Mouse (Mus musculus) forebrain, embryonic 14.5 days (tissue): ENCODE measurements around the gene Bloc1s5. TPM values are rescaled to one million over a fixed set of nuclear protein-coding genes. Genes with fewer than 3 reads are reported as not detected.

Source experiments
- ATAC-seq: fragments of 200-750 bp; cut with Nextera tagmentation; 2 replicates; pipeline ENCODE4 v1.8.0; 2017; ENCODE audit warnings: mild to moderate bottlenecking, moderate library complexity
- DNase-seq: peaks from one replicate; pipeline ENCODE4 v3.0.0-alpha.2; 2015; ENCODE audit warnings: low spot score
- H3K27ac ChIP-seq: fragments of 300-500 bp; sonication (generic); 2 replicates; pipeline ENCODE4 v1.5.1; 2014; ENCODE audit warnings: low read depth, mild to moderate bottlenecking, control low read depth, low read length, moderate library complexity
- H3K27me3 ChIP-seq: fragments of 300-500 bp; sonication (generic); replicated peaks from 2 replicates; pipeline ENCODE4 v1.6.1; 2014; ENCODE audit warnings: low read length, control low read depth, mixed read lengths; ENCODE audit not compliant: control insufficient read depth, insufficient read depth
- H3K36me3 ChIP-seq: fragments of 300-500 bp; sonication (generic); 2 replicates; pipeline ENCODE4 v1.6.1; 2014; ENCODE audit warnings: low read length, control low read depth; ENCODE audit not compliant: control insufficient read depth, insufficient read depth
- H3K4me1 ChIP-seq: fragments of 300-500 bp; sonication (generic); 2 replicates; pipeline ENCODE4 v1.6.1; 2014; ENCODE audit warnings: antibody characterized with exemption, low read length, control low read depth; ENCODE audit not compliant: control insufficient read depth, insufficient read depth
- H3K4me2 ChIP-seq: fragments of 300-500 bp; sonication (generic); 2 replicates; pipeline ENCODE4 v1.6.1; 2014; ENCODE audit warnings: mild to moderate bottlenecking, control low read depth, low read length
- H3K4me3 ChIP-seq: fragments of 300-500 bp; sonication (generic); 2 replicates; pipeline ENCODE4 v1.5.1; 2014; ENCODE audit warnings: low read depth, low read length, control low read depth
- H3K9ac ChIP-seq: fragments of 300-500 bp; sonication (generic); 2 replicates; pipeline ENCODE4 v1.6.1; 2014; ENCODE audit warnings: mild to moderate bottlenecking, low read length, control low read depth, moderate library complexity
- H3K9me3 ChIP-seq: fragments of 300-500 bp; sonication (generic); replicated peaks from 2 replicates; pipeline ENCODE4 v1.6.1; 2016; ENCODE audit warnings: low read length, control low read depth, mixed read lengths; ENCODE audit not compliant: control insufficient read depth
- WGBS: fragments of 180-500 bp; shearing (Covaris S2); extraction: QIAGEN DNeasy Blood & Tissue Kit; methylation state at CpG from one replicate; pipeline ENCODE4 v1.1.7; 2014; 5-methylcytosine and 5-hydroxymethylcytosine counted together
- polyA plus RNA-seq: library from polyadenylated mRNA; unstranded; fragments of >200 nt; fragmentation: Nextera tagmentation; extraction: Ambion mirVana; gene quantifications from 2 replicates; pipeline ENCODE4 v1.2.1, GENCODE M21; 2014

Bloc1s5 gene
- polyA plus RNA-seq, 1 experiment from 2014 or later = 21.6 TPM

DNA sequence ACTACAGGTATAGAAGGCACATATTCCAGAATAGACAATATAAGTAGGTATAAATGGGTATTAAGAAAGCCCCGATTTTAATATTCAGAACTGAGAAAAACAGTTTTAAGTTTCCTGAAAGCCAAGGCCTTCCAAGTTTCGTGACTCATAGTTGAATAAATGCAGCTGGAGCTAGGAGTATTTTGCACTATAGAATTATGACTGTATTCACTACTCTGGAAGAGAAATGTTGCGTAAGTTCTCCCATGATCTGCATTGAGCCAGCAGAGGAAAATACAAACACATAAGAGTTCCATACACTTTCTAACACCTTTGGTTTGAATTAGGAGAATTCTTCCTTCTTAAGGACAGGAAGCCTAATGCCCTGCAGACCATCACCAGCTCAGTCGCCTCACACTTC, 15.4 kb upstream of the Bloc1s5 start:
- Histone ChIP-seq H3K27ac (no peak overlapping the region), H3K4me1 (no peaks in the 10 kb centered on the region), H3K9ac (no peak overlapping the region), H3K27me3 (no peaks in the 10 kb centered on the region), H3K4me3 (no peak overlapping the region), H3K4me2 (no peak overlapping the region), H3K9me3 (no peaks in the 10 kb centered on the region), H3K36me3 (peaks cover 87% of the 10 kb centered on the region)
- DNase-seq = no peak
- 94% methylated on average over 4 of the region's 4 CpGs for WGBS
- ATAC-seq = no peak

DNA sequence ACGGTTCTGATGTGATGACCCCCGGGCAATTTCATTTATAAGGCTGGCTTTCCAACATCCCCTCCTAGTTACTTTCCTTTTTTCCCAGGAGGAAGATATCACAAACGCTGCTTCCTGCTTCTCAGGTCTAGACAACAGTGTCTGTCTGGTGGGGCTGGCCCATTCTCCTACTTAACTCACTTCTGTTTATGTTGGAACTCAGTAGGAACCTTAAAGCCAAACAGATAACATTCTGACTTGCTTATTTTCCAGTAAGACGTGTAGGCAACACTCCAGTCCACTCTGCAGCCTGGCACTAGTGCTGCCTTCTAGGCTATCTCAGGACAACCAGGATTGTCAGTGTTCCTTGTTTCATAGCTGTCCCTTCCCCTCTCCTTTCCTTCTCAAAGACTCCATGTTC, 14.2 kb upstream of the Bloc1s5 start:
- Histone ChIP-seq H3K9me3 (no peaks in the 10 kb centered on the region), H3K4me1 (no peaks in the 10 kb centered on the region), H3K27me3 (no peaks in the 10 kb centered on the region), H3K27ac (no peak overlapping the region), H3K4me3 (no peak overlapping the region), H3K36me3 (peaks cover 87% of the 10 kb centered on the region), H3K9ac (no peak overlapping the region), H3K4me2 (no peak overlapping the region)
- WGBS = 87% methylated on average over 4 of the region's 4 CpGs
- DNase-seq (no peak), ATAC-seq (no peak)

DNA sequence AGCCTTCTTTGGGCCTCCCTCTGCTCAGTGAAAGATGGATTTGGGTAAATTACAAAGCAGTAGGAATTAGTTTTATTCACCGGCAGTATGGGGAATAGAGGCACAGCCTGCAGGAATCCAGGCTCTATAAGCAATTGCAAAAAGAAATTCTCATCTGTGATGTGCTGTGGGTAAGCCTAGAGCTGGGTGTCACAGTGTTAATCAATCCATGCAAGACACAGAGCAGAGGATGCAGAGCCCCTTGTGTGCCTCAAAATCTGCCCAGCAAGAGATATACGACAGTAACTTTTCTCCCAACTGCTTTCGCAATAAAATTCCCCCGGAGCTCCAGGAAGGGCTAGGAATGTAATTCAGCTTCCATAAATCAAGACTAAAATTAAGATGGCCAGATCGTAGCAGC, 6.5 kb upstream of the Bloc1s5 start:
- no peaks in the 10 kb centered on the region for H3K27me3 ChIP-seq
- no peak overlapping the region for H3K4me2 ChIP-seq
- H3K9me3 ChIP-seq = no peaks in the 10 kb centered on the region
- no peak overlapping the region for H3K9ac ChIP-seq
- DNase-seq (no peak), ATAC-seq (no peak)
- H3K36me3 ChIP-seq = peaks cover 32% of the 10 kb centered on the region
- no peaks in the 10 kb centered on the region for H3K4me1 ChIP-seq
- H3K4me3 ChIP-seq = no peak overlapping the region
- 94% methylated on average over 5 of the region's 5 CpGs for WGBS
- no peak overlapping the region for H3K27ac ChIP-seq

- H3K9ac ChIP-seq = no peak overlapping the region
- no peak overlapping the region for H3K4me2 ChIP-seq
- H3K27ac ChIP-seq = no peak overlapping the region
- H3K27me3 ChIP-seq = no peaks in the 10 kb centered on the region
- no peak for ATAC-seq
- no peaks in the 10 kb centered on the region for H3K9me3 ChIP-seq
- H3K4me3 ChIP-seq = no peak overlapping the region
- DNase-seq = no peak
- no peaks in the 10 kb centered on the region for H3K4me1 ChIP-seq
- WGBS = 95% methylated on average over 5 of the region's 5 CpGs
- peaks cover 29% of the 10 kb centered on the region for H3K36me3 ChIP-seq
These were observed 6.1 kb upstream of the Bloc1s5 start for GRCm38 (mm10) chr13:38640961-38641360.

GRCm38 (mm10) chr13:38638694-38639093, 3.8 kb upstream of the Bloc1s5 start:
- peaks cover 9% of the 10 kb centered on the region for H3K36me3 ChIP-seq
- H3K9ac ChIP-seq = no peak overlapping the region
- H3K4me2 ChIP-seq = no peak overlapping the region
- ATAC-seq (no peak), DNase-seq (no peak)
- no peaks in the 10 kb centered on the region for H3K9me3 ChIP-seq
- H3K4me1 ChIP-seq = no peaks in the 10 kb centered on the region; the same call in 1 of the 2 replicates
- WGBS = 81% methylated on average over 11 of the region's 11 CpGs
- H3K27ac ChIP-seq = no peak overlapping the region
- H3K27me3 ChIP-seq = no peaks in the 10 kb centered on the region
- no peak overlapping the region for H3K4me3 ChIP-seq

- Histone ChIP-seq H3K27ac (peak overlapping the region; percentile 70), H3K36me3 (0 out of 2 replicates have a peak, but pooled peaks cover under 1% of the 10 kb centered on the region), H3K27me3 (no peaks in the 10 kb centered on the region), H3K4me2 (peak overlapping the region; percentile 68), H3K9ac (peak overlapping the region; percentile 75), H3K4me1 (no peaks in the 10 kb centered on the region; the same call in 1 of the 2 replicates), H3K9me3 (no peaks in the 10 kb centered on the region), H3K4me3 (peak overlapping the region; percentile 76)
- ATAC-seq = peak; percentile 48; the same call in 1 of the 2 replicates
- WGBS = under 1% methylated on average over 19 of the region's 19 CpGs
- peak; percentile 32 for DNase-seq
These were observed 581 bp downstream of the Bloc1s5 start for GRCm38 (mm10) chr13:38634256-38634799.

DNA sequence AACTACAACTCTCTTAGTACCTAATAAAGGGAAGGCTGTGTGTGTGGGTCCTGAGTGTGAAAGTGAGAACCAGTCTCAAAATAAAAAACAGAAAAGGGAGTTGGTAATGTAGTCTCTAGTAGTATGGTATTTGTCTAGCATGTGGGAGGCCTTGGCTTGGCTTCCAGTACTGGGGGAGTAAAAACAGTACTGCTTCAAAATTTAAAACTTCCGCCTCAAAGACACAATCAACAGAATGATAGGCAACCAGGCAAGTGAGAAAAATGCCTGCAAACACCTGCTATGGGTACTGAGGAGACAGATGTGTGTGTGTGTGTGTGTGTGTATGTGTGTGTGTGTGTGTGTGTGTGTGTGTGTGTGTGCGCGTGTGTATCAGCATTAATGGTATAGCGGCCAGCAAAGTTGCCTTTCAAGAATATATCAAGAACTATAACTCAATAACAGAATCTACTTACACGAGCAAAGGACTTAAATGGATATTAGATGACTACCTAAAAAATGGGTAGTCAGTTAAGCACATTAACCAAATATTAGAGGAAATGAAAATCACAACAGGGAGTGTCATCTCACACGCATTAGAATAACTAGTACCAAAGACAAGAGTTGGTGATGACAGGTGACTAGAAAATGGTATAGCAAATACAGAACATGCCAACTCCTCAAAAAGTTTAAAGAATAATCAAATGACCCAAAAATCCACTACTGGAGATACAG, 1.5 kb downstream of the Bloc1s5 start:
- ATAC-seq = no peak
- no peaks in the 10 kb centered on the region; the same call in 1 of the 2 replicates for H3K4me1 ChIP-seq
- peak overlapping the region; percentile 68 for H3K4me2 ChIP-seq
- 97% methylated on average over 6 of the region's 6 CpGs for WGBS
- DNase-seq = no peak
- no peak overlapping the region for H3K9ac ChIP-seq
- H3K27ac ChIP-seq = no peak overlapping the region
- H3K27me3 ChIP-seq = no peaks in the 10 kb centered on the region
- H3K36me3 ChIP-seq = peaks cover 3% of the 10 kb centered on the region; the same call in 1 of the 2 replicates
- H3K9me3 ChIP-seq = no peaks in the 10 kb centered on the region
- H3K4me3 ChIP-seq = no peak overlapping the region

DNA sequence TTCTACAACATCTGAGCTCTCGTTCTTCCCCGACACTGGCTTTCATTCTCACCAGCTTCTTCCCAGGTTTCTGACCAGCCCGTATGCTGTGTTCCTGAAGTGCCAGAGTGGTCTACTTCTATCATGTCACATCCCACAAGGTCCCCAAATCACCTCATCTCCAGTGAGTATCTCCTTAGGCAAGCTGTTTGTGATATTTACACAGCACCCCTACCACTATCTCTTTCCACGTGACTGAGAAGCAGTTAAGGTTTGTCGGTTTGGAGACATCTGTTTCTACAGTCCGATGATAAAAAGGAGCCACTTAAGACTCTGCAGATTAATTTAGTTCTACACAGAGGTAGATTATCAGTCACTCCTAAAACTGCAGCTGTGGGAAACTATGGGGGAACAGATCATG, 2.4 kb downstream of the Bloc1s5 start:
- no peak overlapping the region for H3K9ac ChIP-seq
- H3K27me3 ChIP-seq = no peaks in the 10 kb centered on the region
- WGBS = 91% methylated on average over 6 of the region's 6 CpGs
- ATAC-seq (no peak), DNase-seq (no peak)
- H3K4me1 ChIP-seq = no peaks in the 10 kb centered on the region; the same call in 1 of the 2 replicates
- H3K9me3 ChIP-seq = no peaks in the 10 kb centered on the region
- peaks cover 3% of the 10 kb centered on the region; the same call in 1 of the 2 replicates for H3K36me3 ChIP-seq
- no peak overlapping the region for H3K4me3 ChIP-seq
- H3K4me2 ChIP-seq = no peak overlapping the region
- no peak overlapping the region for H3K27ac ChIP-seq

GRCm38 (mm10) chr13:38626229-38626525, 8.7 kb downstream of the Bloc1s5 start:
- no peak overlapping the region for H3K27ac ChIP-seq
- no peaks in the 10 kb centered on the region for H3K4me1 ChIP-seq
- DNase-seq (no peak), ATAC-seq (no peak)
- peaks cover 3% of the 10 kb centered on the region; the same call in 1 of the 2 replicates for H3K36me3 ChIP-seq
- H3K4me3 ChIP-seq = no peak overlapping the region
- 20% methylated on average over 6 of the region's 6 CpGs for WGBS
- H3K9me3 ChIP-seq = no peaks in the 10 kb centered on the region
- no peak overlapping the region for H3K4me2 ChIP-seq
- H3K27me3 ChIP-seq = no peaks in the 10 kb centered on the region
- H3K9ac ChIP-seq = no peak overlapping the region
